9 mouse cellular contexts compared by ENCODE assay signal in genomic region chr15:77916851-77917544, GRCm38 (mm10). TPM values are rescaled to one million over a fixed set of nuclear protein-coding genes. Genes with fewer than 3 reads are reported as not detected.
A peak's percentile ranks its signal among the peaks of the same experiment; 100 is the strongest.
DNase-seq lines count a peak whose midpoint lies in the region; ATAC-seq and TF ChIP-seq lines count a peak whose summit lies in the region.
"Had no signal": no experiment of that assay in that cellular context is flagged by ENCODE, and none has a peak within 500 bp of the region (broad histone marks: within the 10 kb centered on the region; RNA-seq: fewer than 3 reads in every experiment).

No protein-coding gene starts in this region.

- H3K27me3 ChIP-seq in MEL (ENCODE audit: control insufficient read depth in 1 of 2, insufficient read depth in 2 of 2, low read length in 2 of 2): no peaks in the 10 kb centered on the region
- H3K27me3 ChIP-seq in forebrain, embryonic 12.5 days: no peaks in the 10 kb centered on the region

- no peak overlapping the region for H3K4me3 ChIP-seq in MEL (ENCODE audit: control insufficient read depth in 1 of 2, insufficient read depth in 1 of 2, low read depth in 2 of 2, low read length in 2 of 2)
- no peak overlapping the region for H3K4me3 ChIP-seq in forebrain, embryonic 12.5 days (replicated peaks)

- TF ChIP-seq EP300 in MEL (IDR thresholded peaks at IDR 0.05; ENCODE audit: low read depth in 1 of 2, low read length in 2 of 2): no peak

- DNase-seq in MEL (ENCODE audit: low read depth, low spot score): peak; percentile 88
- peak; percentile 83 for DNase-seq in c-Kit-positive CD71-negative TER-119-negative erythroid progenitor cells, embryonic 14.5 days (ENCODE audit: low read depth)
- DNase-seq in heart, postnatal 4 days: peak; percentile 96
- DNase-seq in layer of hippocampus, adult 9-10 months (ENCODE audit: low spot score): peak; percentile 96
- peak; percentile 94 for DNase-seq in lung, postnatal 25 days (ENCODE audit: low spot score)
- peak; percentile 95 to 96 for DNase-seq in right cerebral cortex, adult 2 months (ENCODE audit: low spot score in 2 of 2)
- peak; percentile 85 for DNase-seq in urinary bladder, postnatal 10 days (ENCODE audit: low spot score)

- no peak overlapping the region for H3K27ac ChIP-seq in MEL (ENCODE audit: control insufficient read depth, low read depth, low read length)
- H3K27ac ChIP-seq in forebrain, embryonic 12.5 days: no peak overlapping the region
- H3K27ac ChIP-seq: macrophage had no signal

- peak; percentile 86 for TF ChIP-seq RAD21 in MEL (IDR thresholded peaks at IDR 0.05; ENCODE audit: low read depth, low read length)

- peaks cover 0 to 7% of the 10 kb centered on the region in 2 experiments; a peak in 2 of 4 replicates for H3K36me3 ChIP-seq in MEL (ENCODE audit: control insufficient read depth in 1 of 2, insufficient read depth in 2 of 2, low read length in 2 of 2)
- peaks cover 59% of the 10 kb centered on the region for H3K36me3 ChIP-seq in forebrain, embryonic 12.5 days (replicated peaks)

- no peak overlapping the region for H3K4me2 ChIP-seq in forebrain, embryonic 12.5 days

- no peaks in the 10 kb centered on the region for H3K4me1 ChIP-seq in MEL (ENCODE audit: control insufficient read depth in 1 of 2, insufficient read depth in 2 of 2, low read length in 2 of 2)
- H3K4me1 ChIP-seq in forebrain, embryonic 12.5 days: no peaks in the 10 kb centered on the region

- TF ChIP-seq CTCF in MEL (IDR thresholded peaks at IDR 0.05 in 2 of 3, conservative IDR thresholded peaks at IDR 0.05 in 1 of 3; ENCODE audit: control insufficient read depth in 1 of 3, insufficient read depth in 1 of 3, low read depth in 2 of 3, low read length in 3 of 3, poor library complexity in 1 of 3, severe bottlenecking in 1 of 3): peak; percentile 84 to 92 (median 89)

- WGBS in forebrain, embryonic 12.5 days: 42% methylated on average over 8 of the region's 8 CpGs

- TF ChIP-seq POLR2A in MEL (IDR thresholded peaks at IDR 0.05; ENCODE audit: control insufficient read depth in 1 of 2, insufficient read depth in 1 of 2, low read depth in 1 of 2, low read length in 2 of 2, poor library complexity in 1 of 2): no peak

- peak; percentile 67; the same call in 1 of the 2 replicates for ATAC-seq in forebrain, embryonic 12.5 days (ENCODE audit: low FRiP score)

- H3K79me2 ChIP-seq in MEL (ENCODE audit: control insufficient read depth, insufficient read depth, low read length, poor library complexity): no peaks in the 10 kb centered on the region

- no peaks in the 10 kb centered on the region for H3K9me3 ChIP-seq in MEL (replicated peaks; ENCODE audit: insufficient read depth, low read length)
- no peaks in the 10 kb centered on the region for H3K9me3 ChIP-seq in forebrain, embryonic 12.5 days

- H3K9ac ChIP-seq in MEL (ENCODE audit: control insufficient read depth, low read depth, low read length, poor library complexity, severe bottlenecking): no peak overlapping the region
- no peak overlapping the region for H3K9ac ChIP-seq in forebrain, embryonic 12.5 days

TF ChIP-seq in MEL, 35 proteins besides CTCF, POLR2A, EP300 and RAD21:
- TF ChIP-seq GATA1 (IDR thresholded peaks at IDR 0.05; ENCODE audit: low read depth, low read length): no peak
- TF ChIP-seq USF2 (IDR thresholded peaks at IDR 0.05; ENCODE audit: borderline replicate concordance in 1 of 2, insufficient read depth in 1 of 2, low read depth in 1 of 2, low read length in 2 of 2): no peak
- no peak for TF ChIP-seq CHD2 (IDR thresholded peaks at IDR 0.05; ENCODE audit: low read length)
- no peak for TF ChIP-seq ELF1 (IDR thresholded peaks at IDR 0.05; ENCODE audit: low read depth, low read length)
- no peak for TF ChIP-seq TAL1 (IDR thresholded peaks at IDR 0.05; ENCODE audit: low read length)
- peak; percentile 86 for TF ChIP-seq SMC3 (IDR thresholded peaks at IDR 0.05; ENCODE audit: low read depth, low read length)
- TF ChIP-seq ZMIZ1 (IDR thresholded peaks at IDR 0.05; ENCODE audit: low read depth, low read length): no peak
- TF ChIP-seq MAZ (IDR thresholded peaks at IDR 0.05; ENCODE audit: low read depth, low read length): no peak
- TF ChIP-seq MAFK (IDR thresholded peaks at IDR 0.05; ENCODE audit: borderline replicate concordance, low read depth, low read length): no peak
- TF ChIP-seq BHLHE40 (IDR thresholded peaks at IDR 0.05; ENCODE audit: borderline replicate concordance, low read depth, low read length): no peak
- TF ChIP-seq ZC3H11A (IDR thresholded peaks at IDR 0.05; ENCODE audit: low read depth, low read length): peak; percentile 79
- no peak for TF ChIP-seq POLR2AphosphoS2 (IDR thresholded peaks at IDR 0.05; ENCODE audit: low read length)
- TF ChIP-seq ZNF384 (IDR thresholded peaks at IDR 0.05; ENCODE audit: low read depth, low read length): peak; percentile 74
- TF ChIP-seq CHD1 (IDR thresholded peaks at IDR 0.05; ENCODE audit: low read depth, low read length): no peak
- peak; percentile 56; the same call in 1 of the 2 replicates for TF ChIP-seq SIN3A (IDR thresholded peaks at IDR 0.05; ENCODE audit: low read length)
- TF ChIP-seq GABPA (IDR thresholded peaks at IDR 0.05; ENCODE audit: low read depth, low read length): no peak
- no peak for TF ChIP-seq NRF1 (IDR thresholded peaks at IDR 0.05; ENCODE audit: insufficient read depth, low read depth, low read length, poor library complexity, severe bottlenecking)
- no peak for TF ChIP-seq KAT2A (conservative IDR thresholded peaks at IDR 0.05; ENCODE audit: low read depth, low read length)

RNA-seq across cellular contexts. Expression of gene Txn2, which starts 11.8 kb away (rescaled TPM):
- total RNA-seq in MEL (2012; rRNA removed): 188 and 207 TPM in 2 replicates
- polyA plus RNA-seq in MEL (2012; ENCODE audit: insufficient read depth in 1 of 2, insufficient read length in 2 of 2, low read depth in 1 of 2, low replicate concordance in 2 of 2, missing spikeins in 1 of 2): 100 to 1,000 TPM; 114 to 416 TPM
- 203 and 210 TPM in 2 replicates for polyA plus RNA-seq in forebrain, embryonic 12.5 days (2016; fragmentation: Nextera tagmentation; extraction: Ambion mirVana)
- 100 to 1,000 TPM; 192 to 198 TPM for total RNA-seq in heart, postnatal 4 days (2021)

RNA-seq across cellular contexts. Expression of gene Foxred2, which starts 39.5 kb away (rescaled TPM):
- total RNA-seq in MEL (2012; rRNA removed): 6.3 and 9.9 TPM in 2 replicates
- 10 to 100 TPM in 1 of 2 experiments, not detected in 1; 12.2 TPM for polyA plus RNA-seq in MEL (2012; ENCODE audit: insufficient read depth in 1 of 2, insufficient read length in 2 of 2, low read depth in 1 of 2, low replicate concordance in 2 of 2, missing spikeins in 1 of 2)
- polyA plus RNA-seq in forebrain, embryonic 12.5 days (2016; fragmentation: Nextera tagmentation; extraction: Ambion mirVana): 7.5 and 8.3 TPM in 2 replicates
- total RNA-seq in heart, postnatal 4 days (2021): under 1 TPM; 0.18 to 0.29 TPM

RNA-seq across cellular contexts. Expression of gene Eif3d, which starts 53.6 kb away (rescaled TPM):
- total RNA-seq in MEL (2012; rRNA removed): 507 and 521 TPM in 2 replicates
- polyA plus RNA-seq in MEL (2012; ENCODE audit: insufficient read depth in 1 of 2, insufficient read length in 2 of 2, low read depth in 1 of 2, low replicate concordance in 2 of 2, missing spikeins in 1 of 2): 100 to 1,000 TPM; 619 to 738 TPM
- polyA plus RNA-seq in forebrain, embryonic 12.5 days (2016; fragmentation: Nextera tagmentation; extraction: Ambion mirVana): 219 and 234 TPM in 2 replicates
- 100 to 1,000 TPM; 113 to 115 TPM for total RNA-seq in heart, postnatal 4 days (2021)
